Mouse (Mus musculus) urinary bladder, postnatal 25 days (tissue): Measurements from ENCODE around the gene Rbm48.

Experiments
- DNase-seq: peaks from one replicate; pipeline ENCODE4 v3.0.0; 2022; ENCODE audit warnings: low spot score

Rbm48 gene

DNA sequence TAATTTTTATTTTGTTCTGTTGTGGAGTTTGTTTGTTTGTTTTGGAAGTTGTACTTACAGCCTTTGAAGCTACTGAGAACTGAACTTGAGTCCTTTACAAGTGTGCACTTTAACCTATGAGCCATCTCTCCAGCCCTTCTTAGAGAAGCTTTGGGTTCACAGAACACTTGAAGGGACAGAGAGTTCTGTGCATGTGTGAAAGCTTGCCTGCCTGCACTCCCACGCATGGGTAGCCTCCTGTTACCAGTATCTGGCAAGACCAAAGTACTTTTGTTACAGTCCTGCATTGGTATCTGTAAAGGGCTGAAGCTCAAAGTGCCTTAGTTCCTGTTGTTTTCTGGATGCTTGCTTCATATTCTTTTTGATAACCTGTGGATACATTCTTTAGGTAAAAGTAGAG lies 50.2 kb downstream of the Rbm48 start:
- DNase-seq: no peak

DNA sequence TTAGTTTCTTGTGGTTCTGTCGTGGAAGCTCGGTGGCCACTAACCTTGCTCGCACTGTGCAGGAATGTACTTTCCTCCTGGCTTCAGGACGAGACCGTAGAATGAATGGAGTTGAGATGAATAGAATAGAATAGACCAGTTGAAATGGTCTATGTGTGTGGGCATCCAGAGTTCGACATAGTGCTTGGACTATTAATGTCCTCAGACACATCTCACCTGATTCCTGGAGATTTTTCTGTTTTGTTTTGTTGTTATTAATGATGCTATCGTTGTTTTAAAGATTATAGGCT lies 52.0 kb downstream of the Rbm48 start:
- DNase-seq: no peak

DNA sequence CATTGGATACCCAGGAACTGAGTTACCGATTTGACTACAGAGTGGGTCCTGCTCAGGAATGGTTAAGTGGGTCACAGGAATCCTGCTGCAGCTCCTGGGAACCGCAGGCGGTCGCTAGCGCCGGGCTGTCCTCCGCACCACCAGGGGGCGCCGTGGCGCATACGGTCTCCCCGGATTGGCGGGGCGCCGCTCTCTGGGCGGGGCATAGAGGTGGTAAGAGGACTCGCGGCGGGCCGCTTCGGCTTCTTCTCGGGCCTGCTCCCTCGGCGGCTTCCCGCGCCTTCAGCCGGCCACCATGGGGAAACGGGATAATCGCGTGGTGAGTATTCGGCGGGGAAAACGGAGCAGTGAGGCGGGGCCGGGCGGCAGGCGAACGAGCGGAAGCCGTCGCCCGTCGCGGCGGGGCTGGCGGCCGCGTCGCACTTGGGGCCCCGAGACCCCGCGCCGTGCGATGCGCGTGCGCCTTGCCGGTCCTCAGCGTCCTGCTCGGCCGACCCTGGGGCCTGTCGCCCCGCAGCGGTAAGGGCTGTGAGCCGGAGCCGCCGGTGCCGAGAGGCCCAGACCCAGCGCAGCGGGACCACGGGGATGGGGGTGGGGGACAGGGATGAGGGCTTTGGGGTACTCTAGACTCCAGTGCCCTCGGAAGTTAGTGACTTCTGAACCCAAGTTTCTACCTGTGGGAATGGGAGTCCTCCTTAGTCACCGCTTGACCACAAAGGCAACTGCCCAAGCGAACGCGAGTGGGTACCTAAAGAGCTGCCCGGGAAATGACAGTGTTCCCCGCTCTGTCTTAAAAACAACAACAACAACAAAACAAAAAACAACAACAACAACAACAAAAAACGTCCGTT lies 52.5 kb downstream of the Rbm48 start, which contains the start of gene Fam133b:
Fam133b (plus strand) TSS at position 205 of the 851 bp plus-strand sequence.
- peak; percentile 99 for DNase-seq

DNA sequence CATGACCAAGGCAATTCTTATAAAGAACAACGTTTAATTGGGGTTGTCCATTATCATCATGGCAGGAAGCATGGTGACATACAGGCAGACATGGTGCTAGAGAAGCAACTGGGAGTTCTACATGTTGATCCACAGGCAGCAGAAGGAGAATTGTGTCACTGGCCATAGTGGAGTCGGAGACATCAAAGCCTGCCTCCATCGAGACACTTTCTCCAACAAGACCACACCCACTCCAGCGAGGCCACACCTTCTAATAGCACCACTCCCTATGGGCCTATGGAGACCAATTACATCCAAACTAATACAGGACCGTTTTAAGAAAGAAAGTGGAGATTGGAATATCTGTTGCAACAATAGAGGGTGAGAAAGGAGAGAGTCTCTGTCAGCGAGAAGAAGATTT lies 54.5 kb downstream of the Rbm48 start:
- DNase-seq: no peak

DNA sequence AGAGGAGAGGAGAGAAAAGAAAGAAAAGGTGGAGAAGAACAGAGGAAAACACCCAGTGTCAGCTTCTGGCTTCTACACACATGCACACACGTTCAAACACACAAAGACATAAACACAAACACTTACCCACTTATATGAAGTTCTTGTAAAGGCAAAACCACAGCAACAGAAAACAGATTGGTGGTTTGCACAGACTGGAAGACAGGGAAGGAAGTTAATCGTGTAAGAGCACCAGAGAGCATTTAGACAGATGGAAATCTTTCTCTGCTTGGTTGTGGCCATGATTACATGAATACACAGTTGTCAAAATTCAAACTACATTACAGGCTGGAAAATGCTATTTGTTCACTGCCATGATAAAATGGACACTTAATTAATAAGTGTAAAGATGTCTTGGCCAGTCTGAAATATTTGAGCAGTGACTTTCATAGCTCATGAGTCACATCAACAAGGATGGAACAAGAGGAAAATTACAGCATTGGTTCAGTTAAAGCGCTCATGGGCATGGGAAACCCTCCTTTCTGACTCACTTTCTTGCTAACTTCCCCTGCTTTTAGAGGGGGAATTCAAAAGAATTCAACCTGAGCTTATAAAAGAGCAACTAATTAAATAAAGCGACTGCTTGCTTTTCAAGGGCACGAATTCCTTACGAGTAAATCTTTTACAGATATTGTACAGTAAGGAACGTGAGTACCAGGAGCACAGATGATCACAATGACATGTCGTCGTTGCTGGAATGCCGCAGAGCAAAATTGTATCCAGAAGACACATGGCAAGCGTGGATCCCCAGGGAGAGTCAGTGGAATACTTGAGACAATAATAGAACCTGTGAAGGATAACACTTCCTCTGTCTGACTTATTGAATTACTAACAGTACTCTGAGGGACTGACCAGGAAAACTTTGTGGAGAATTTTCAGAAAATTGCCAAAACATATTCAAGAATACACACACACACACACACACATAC lies 57.6 kb downstream of the Rbm48 start:
- no peak for DNase-seq

DNA sequence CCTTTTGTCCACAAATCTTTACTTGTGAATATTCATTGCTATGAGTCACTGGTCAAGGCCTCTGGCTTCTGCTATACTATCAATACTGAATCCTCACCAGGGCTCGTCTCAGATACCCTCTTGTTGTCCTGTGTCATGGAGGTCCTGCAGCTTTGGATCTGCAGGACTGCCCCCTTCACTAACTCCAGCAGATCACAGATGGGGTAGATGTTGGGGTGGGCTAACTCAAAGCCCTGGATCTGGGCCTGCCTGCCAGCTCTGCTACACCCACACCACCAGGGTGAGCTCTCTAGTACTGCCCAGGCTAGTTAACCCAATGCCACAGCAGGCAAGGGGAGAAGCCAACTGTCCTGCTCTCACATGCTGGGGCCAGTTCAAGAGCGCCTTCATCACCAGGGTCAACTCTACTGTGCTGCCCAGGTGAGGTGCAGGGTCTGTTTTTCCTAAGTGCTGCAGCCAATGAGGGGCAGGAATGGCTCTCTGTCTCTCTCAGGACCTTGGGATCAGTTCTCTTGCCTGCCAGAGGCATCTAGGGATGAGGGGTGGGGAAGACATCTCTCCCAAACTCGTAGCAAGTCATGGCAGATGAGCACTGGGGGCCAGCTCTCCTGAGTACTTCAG lies 59.7 kb downstream of the Rbm48 start:
- DNase-seq: no peak
